Mouse (Mus musculus) embryo, embryonic 10.5 days (tissue): Measurements from ENCODE around the gene Rbm39.
A peak's percentile ranks its signal among the peaks of the same experiment; 100 is the strongest.
"Not testable (repeated sequence)": the region's sequence is repeated elsewhere in the genome, so short reads cannot be mapped to it uniquely, and the experiment has no call there.

ENCODE experiments used
- DNase-seq: peaks from one replicate; pipeline ENCODE4 v3.0.0-alpha.2; 2015; ENCODE audit warnings: low spot score

Gene Rbm39

DNA sequence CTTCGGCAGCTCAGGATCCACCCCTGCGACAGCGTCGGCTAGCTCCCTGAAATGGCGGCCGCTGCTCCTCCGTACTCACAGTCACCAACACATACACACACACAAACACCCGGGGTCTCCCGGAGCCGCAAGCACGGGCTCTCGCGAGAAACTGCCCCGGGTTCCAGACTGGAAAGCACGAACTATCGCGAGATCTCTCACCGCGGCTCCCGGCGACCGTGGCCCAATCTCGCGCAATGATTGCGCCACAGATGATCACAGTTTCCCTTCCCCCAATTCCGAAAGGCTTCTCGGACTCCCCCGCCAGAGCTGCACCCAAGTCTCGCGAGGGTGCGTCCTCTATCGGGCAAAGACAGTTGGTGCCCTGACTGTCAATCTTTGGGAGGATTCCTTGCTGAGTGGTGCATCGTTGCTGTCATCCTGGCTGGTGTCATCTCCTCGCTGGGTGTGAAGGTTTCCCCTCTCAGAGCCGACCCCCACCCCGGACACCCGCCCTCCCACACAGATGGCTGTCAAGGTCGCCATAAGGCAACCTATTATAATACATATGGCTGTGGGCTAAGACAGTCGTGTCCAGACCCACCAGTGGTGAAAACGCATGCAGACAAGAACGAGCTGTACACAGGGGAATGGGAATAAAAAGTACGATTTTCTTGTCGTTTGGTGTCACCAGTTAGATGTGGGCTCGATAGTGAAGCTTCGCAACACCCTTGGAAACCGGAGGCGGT lies at the start of gene Rbm39:
TSS of gene Rbm39 (minus strand) at position 145 of the 728 bp plus-strand sequence.
- peak; percentile 99 for DNase-seq

DNA sequence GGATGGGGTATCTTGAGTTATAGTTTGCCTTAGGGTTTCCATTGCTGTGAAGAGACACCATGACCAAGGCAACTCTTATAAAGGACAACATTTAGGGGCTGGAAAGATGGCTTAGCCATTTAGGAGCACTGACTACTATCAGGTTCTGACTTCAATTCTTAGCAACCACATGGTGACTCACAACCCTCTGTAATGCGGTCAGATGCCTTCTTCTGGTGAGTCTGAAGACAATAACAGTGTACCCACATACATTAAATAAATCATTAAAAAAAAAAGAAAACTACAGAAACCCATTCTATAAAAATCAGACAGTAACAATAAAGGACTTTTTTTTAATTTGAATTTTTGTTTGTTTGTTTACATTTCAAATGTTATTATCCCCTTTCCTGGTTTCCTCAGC lies 49.1 kb upstream of the Rbm39 start:
- DNase-seq: no peak

DNA sequence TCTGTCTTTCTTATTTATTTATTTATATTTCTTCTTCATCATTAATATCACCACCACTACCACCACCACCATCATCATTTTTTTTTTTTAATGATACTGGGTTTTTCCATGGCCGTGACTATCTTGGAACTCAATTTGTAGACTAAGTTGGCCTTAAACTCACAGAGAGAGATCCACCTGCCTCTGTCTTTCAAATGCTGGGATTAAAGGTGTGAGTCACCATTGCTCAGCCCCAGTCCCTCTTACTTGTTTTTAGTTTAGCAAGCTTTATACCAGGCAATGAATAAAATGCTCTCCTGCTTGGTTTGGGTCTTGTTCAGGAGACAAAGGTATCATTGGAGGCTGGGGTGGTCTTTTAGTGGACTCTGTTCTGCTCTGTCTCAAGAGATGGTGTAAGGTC lies 47.7 kb upstream of the Rbm39 start:
- no peak for DNase-seq

DNA sequence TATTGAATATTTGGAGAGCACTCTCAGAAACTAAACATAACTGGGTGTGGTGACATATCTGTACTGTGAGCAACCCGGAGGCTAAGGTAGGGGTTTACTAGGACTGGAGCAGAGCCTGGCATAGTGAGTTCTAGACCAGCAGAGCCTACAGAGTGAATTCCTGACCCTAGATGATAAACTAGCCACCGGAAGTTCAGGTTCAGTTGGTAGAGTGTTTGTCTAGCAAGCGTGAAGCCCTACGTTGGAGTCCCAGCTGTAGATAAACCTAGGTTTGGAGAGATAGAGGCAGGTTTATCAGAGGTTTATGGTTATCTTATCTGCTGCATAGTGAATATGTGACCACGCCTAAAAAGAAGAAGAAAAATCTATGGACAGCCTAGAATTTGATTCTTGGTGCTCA lies 44.0 kb upstream of the Rbm39 start:
- DNase-seq: no peak

DNA sequence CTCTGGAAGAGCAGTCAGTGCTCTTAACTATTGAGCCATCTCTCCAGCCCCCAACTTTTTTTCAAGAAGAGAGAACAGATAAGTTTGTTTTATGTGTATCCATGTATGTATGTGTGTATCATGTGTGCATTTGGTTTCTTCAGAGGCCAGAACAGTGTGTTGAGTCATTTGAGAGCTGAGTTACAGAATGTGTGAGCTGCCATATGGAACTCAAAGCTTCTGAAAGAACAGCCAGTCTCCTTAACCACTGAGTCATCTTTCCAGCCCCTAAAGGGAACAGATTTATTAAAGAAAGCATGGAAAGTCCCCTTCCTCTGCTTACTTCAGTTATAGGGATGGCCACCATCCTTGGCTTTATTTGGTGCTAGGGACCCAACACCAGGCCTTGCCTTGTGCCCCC lies 42.1 kb upstream of the Rbm39 start:
- no peak for DNase-seq

DNA sequence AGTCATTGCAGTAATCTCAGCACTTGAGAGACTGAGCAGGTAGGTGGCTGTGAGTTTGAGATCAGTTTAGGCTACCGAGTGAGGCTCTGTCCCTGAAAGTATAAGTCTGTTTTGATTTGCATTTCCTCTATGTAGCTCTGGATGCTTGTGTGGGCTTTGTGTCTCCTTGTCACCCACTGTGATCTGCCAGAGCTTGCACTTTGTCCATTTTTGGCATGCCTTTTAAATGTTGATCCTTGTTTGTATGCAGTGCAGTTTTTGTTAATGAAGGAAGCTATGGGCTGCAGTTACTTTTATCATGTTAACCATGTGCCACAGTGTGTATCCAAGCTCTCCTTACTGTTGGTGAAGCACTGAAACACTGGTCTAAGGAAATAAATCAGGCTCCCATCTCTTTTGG lies 37.7 kb upstream of the Rbm39 start:
- no peak for DNase-seq

DNA sequence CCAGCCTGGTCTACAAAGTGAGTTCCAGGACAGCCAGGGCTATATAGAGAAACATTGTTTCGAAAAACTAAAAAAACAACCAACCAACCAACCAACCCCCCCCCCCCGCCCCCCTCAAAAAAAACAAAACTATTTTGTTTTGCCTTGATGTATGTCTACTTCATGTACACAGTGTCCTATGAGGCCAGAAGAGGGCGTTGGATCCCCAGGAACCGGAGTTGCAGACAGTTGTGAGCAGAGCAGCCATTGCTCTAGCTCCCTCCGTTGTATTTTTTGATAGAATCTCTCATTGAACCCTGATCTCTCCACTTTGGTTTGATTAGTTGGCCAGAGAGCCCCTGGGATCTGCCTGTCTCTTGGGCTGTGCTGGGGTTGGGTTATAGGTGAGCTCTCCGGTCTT lies 23.9 kb upstream of the Rbm39 start:
- DNase-seq: no peak

DNA sequence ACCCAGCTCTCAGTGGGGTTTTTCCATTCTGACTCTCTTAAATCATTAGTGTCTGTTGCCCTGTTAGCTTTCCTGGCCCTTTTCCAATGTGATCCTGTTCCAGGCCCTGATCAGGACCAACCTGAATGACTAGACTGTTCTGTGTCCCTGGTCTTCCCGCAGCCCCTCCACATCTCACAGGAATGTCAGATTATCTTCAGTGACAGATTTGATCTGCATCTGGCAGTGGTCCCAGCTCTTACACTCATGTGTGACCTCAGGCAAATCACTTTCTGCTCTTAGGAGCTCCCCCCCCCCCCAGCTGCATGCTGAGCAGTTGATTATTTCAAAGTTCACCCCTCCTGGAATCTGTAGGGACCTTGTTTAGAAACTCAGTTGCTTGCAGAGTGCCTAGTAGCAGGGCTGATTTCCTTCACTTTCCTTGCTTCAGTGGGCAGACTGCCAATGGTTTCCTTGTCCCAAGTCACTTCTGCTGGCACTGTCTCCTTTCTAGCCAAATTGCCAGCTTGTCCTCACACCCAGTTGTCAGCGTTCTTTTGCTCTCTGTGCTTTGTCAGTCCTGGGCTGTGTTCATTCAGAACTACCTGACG lies 22.9 kb upstream of the Rbm39 start:
- DNase-seq: no peak

DNA sequence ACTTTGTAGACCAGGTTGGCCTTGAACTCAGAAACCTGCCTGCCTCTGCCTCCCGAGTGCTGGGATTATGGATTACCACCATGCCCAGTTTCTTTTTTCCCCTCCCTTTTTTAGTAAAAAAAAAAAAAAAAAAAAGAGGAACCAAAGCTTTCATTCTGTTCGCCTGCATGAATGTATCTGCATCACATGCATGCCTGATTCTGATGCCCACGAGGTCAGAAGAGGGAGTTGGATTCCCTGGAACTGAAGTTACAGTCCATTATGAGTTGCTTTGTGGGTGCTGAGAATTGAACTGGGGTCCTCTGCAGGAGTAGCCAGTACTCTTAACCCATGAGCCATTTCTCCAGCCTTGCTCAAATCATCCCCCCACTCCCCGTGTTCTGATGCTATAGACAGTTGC lies 21.4 kb upstream of the Rbm39 start:
- DNase-seq: no peak

DNA sequence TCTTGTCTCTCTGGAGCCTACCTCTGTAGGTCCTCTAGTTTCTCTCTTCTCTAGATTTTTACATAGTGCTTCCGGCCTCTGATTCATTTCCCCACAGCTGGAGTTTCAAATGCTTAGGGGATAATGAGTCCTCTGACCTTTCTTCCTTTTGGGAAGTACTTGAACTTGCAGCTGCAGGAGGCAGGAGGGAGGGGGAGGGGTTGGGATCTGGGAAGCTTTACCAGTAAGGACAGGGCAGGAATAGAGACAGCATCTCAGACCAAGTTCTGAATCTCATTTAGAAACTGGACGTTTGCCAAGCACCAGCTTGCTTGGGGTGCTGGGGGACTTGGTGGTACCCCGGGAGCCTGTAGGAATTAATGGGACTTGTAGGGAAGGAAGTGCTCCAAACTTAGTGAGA lies 19.9 kb upstream of the Rbm39 start:
- DNase-seq: no peak

DNA sequence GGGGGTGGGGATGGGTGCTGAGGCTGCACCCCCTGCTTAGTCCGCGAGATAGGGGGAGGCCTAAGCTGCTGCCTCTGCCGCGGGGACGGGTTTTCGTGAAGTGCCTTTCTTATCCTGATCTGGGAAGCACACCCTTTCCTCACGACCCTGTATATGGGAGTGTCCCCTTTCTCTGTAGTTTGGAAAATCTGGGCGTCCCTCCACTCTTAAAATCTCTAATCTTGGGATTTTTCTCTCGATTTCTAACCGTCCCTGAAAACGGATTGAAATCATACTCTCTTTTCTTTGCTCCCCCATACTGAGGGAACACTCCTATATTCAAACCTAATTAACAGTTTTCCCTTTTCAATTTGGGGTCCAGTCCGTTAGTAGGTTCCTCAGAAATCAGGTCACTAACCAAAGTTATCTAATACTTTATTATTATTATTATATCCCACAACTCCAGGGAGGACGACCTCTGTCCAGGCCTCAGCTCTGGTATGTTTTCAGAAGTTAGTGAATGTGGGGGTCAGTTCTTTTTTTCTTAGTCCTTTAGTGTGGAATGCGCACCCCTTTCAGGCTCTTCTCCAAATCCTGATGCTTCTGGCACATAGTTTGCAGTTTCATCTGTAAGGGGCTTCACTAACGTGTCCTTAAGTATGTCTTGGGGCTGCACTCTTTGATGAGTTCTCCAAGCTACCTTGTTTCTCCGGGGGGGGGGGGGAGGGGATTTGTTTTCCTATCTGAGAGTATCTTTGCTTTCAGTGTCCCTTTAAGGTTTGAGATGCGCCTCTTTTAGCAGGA lies 17.3 kb upstream of the Rbm39 start:
- DNase-seq: no peak

DNA sequence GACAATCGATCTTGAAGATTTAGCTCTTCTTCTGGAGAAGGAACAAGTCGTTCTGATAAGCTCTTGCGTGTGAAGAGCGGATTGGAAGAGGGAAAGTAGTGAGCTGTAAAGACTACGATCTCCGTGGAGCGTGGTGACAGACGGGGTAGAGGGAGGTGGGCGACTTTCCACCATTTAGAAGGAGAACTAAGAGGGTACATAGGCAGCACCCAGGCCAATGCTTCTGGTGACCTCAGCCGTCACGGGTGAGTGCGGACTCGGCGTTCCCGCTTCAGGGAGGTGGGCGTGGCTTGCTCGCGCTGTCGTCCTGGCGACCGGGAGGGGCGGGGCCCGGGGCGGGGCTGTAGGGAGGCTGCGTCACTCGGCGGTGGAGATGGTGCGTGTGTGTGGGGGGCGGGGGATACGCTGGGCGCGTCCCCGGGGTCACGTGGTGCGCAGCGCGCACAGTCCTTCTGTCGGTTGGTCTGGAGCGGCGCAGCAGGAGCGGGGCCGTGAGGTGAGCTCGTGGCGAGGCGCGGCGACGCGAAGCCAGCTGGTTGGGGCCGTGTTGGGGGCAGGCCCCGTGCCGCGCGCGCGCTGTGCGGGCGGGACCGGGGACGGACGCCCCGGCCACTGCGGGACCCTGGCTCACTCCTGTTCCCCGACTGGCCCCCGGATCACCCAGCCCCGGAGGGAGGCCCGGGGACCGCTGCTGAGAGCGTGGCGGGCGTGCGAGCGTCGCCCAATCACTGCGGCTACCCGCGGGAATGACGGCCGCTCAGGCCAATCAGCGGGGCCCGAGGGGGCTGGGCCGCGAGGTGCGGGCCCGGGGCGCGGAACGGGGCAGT lies 16.5 kb upstream of the Rbm39 start, which contains the start of gene Phf20:
TSS of gene Phf20 (plus strand) at position 165 of the 827 bp plus-strand sequence.
- peak; percentile 97 for DNase-seq

DNA sequence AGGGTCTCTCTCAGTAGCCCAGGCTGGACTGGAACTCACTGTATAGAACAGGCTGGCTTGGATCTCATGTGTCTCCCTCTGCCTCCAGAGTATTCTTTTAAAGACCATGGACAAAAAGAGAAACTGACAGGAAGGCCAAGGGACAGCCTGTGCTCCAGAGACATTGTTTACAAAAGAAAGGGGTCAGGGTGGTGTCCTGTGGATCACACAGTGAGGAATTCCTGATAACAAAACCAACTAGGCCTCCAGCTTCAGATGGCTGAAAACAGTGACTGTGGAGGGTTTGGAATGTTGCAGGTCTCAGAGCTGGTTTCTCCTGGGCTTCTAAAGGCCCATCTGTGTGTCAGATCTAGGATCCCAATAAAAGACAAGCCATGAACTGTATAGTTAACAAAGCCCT lies 14.5 kb upstream of the Rbm39 start:
- DNase-seq: no peak

DNA sequence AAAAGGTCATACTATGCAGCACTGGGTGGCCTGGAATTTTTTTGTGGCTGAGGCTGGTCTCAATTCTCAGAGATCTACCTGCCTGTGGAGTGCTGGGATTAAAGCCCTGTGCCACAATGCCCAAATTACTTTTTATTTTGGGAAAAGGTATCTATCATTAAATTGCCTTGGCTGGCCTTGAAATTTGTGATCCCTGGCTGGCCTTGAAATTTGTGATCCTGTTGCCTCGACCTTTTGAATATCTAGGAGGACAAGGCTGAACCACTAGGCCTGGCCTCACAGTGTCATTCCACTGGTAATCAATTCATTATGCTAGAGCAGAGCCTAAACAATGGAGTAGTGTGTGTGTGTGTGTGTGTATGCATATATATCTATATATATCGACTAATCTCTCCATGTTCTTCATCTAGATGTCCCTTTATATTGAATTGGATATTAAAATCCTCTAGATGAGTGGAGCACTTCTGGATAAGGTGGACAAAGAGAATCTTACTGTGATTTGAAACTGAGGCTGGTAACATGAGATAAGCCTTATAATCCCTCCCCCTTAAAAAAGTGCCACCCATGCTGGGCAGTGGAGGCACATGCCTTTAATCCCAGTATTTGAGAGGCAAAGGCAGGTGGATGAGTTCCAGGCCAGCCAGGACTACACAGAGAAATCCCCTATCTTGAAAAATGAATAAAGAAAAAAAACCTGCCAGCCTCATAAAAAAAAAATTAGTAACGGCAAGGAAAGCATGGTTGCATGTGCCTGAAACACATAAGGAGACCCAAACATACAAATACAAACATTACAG lies 13.2 kb upstream of the Rbm39 start:
- DNase-seq: no peak

DNA sequence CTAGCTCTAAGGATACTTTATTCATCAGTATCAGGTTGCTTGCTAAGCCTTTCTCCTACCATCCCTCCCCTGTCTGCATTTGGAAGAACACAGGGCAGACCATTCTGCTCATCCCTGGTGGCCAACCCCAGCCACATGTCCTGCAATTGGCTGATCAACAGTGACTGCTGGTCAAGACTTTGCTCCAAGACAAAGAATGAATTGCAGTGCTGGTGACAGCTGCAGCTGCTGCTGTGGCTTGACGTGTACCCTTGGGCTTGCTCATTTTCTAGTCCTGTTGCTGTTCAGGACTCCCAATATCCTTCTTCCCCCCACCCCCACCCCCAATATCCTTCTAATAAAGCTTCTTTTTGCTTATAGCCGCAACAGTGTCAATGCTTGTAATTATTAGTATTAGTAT lies 12.0 kb upstream of the Rbm39 start:
- no peak for DNase-seq

DNA sequence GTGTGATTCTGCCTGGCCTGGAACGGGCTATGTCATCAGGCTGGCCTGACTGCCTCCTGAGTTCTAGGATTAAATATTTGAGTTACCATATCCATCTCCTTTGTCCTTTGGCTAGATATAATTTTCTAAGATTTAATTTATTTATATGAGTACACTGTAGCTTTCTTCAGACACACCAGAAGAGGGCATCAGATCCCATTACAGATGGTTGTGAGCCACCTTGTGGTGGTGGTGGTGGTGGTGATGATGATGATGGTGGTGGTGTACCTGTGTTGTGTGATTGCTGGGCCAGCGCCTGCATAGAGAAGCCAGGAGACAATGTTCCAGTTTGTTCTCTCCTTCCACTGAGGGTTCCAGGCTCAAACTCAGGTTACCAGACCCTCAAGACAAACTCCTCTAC lies 11.5 kb upstream of the Rbm39 start:
- DNase-seq: no peak

DNA sequence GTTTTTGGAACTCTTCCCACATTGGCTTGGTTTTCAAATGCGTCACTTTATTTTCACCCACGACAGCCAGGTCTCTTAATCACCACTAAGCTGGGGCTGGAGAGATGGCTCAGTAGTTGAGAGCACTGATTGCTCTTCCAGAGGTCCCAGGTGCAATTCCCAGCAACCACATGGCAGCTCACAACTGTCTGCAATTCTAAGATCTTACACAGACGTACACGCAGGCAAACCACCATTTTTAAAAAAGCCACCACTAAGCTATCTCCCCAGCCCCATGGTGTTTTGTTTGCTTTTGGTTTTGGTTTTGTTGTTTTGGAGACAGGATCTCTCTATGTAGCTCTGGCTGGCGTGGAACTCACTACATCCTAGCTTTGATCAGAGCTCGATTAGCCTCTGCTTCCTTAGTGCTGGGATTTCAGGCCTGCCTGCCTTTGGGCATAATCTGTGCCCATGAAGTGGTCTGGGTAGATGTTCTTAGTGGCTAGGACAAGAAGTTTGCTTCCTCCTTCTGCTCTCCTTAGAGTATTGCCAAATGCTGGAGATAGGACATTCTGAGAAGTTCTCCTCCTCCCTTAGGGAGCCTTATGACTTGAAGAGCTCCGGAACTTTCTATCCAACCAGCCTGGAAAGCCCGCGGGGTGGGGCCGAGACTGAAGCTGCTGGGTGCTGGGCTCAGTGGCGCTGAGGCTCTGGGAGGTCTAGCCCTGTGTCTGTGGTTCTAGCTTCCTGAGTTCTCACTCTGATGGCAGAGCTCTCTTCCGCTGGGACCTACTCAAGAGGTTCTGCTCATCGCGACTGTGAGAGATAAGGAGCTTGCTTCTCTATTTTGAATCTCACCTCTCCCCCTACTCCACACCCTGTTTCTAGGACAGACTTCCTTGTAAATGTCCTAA lies 10.2 kb upstream of the Rbm39 start:
- no peak for DNase-seq

DNA sequence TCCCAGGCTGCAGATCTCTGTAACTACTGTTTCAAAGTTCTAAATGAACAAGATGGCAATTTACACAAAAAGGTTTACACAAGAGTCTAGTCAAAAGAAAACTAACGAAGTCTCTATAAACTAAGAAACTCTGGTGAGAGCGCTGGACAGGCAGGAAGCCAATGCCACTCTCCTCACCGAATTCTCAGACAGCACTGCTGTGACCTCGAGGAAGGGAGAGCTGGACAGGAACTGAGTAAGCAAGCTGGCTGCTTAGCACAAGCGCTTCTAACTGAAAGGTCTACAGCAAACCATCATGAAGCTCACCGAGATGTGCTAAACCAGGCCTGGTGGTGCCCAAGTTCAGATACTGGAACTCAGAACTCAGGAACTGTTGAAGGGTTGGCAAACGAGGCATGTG lies 9.2 kb upstream of the Rbm39 start:
- DNase-seq: not testable (repeated sequence)

DNA sequence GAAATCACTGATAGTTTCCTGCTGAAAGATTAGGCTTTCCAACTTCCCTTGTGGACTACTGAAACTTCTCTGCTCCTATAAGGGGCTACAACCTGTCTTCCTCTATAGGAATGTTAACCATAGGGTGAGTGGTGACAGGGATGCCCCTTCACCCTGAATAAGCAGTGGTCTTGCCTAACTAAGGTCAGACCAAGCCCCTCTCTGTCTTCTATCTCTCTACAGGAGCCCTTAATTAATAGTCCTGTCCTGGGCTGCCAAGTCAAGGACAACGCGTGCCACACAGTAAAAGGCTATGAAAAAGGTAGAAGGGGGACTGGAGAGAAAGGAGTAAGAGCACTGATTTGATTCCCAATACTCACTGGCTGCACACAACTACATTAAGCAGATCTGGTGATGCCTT lies 1.6 kb upstream of the Rbm39 start:
- DNase-seq: no peak

DNA sequence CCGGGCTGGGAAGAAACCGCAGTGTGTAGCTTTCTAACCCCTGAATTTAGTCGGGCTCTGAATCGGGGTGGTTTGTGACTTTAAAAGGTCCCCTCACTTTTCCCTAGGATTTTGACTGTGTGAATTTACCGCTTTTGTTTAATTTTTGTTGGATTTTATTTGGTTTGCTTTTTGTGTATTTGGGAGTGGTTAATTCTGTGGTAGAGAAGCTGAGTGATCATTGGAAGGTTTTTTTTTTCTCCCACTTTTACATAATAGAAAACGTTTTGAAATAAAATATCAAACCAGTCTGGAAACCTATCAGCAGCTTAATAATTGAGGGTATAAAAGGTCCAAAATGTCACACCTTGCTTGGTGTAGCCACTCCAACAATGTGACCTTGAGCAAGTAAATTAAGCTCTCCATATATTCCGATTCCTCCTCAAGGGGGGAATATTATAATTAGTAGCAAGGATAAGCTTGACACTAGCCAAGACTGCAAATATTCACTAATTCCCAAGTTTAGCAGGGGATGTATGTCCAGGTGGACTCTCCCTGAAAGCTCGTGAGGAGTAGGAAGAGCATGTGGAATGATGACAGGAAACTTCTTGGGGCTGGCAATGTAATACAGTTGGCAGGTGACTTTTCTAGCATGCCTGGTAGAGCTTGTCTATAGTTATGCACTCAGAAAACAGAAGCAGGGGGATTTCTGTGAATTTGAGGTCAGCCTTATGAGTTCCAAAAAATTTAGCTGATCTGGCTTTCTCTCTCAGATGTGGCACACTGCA lies 969 bp upstream of the Rbm39 start:
- no peak for DNase-seq
